Mouse (Mus musculus) Muller cell, postnatal 12 days (primary cell): Measurements from ENCODE around the gene Myb.
A peak's percentile ranks its signal among the peaks of the same experiment; 100 is the strongest.

Experiments
- DNase-seq: peaks from one replicate; pipeline ENCODE4 v3.0.0-alpha.2; 2015; ENCODE audit errors: inconsistent ontology term

The Myb gene

DNA sequence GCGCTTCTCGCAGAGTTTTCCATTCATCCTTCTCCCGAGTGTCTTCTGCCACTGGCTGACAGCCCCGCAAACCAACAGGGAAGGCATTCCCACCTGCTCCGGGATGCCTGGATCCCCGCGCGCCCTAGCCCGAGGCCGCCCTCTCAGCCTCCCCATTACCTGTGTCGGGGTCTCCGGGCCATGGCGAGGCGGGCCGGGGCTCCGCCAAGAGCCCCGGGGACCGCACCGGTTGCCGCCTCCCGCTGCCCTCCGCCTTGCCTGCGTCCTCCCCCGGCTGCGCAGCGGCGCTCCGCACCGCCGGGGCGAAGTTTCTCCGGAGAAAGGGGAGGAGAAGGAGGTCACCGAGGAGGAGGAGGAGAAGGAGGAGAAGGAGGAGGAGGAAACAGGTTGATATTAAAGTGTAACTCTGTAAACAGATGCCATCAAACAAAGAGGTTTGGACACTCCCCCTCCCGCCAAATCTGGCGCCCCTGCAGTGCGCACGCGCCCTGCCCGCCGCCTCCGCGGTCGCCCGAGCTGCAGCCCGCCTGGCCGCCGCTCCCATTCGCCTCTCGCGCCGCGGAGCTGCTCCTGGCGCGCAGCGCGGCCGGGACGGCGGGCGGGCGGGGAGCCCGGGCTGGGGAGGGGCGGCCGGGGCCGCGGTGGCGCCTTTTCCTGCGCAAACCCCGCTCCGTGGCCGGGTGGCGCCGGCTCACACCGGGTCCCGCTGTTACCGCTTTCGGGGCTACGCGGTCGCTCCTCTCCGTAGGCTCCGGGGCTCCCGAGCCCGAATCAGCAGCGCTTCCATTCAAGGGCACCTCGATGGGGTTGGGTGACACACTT is at the start of gene Myb:
Gene Myb, minus strand, starts transcription at position 448 of the 822 bp plus-strand sequence.
- DNase-seq = peak; percentile 86

DNA sequence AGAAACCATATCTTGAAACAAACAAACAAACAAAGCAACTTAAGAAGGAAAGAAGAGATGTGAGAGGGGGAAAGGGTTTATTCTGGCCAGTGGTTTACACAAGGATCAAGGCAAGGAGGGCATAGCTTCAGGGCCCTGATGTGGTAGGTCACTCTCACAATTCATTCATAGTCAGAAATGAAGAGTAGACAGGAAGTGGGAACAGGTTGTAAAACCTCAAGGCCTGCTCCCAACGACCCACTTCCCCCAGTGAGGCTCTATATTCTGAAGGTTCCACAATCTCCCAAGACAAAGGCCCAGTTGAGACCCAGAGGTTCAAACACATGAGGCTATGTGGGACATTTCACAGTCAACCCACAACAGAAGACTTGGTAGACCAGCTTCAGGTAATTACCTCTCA is 46.6 kb upstream of the Myb start:
- DNase-seq = no peak

DNA sequence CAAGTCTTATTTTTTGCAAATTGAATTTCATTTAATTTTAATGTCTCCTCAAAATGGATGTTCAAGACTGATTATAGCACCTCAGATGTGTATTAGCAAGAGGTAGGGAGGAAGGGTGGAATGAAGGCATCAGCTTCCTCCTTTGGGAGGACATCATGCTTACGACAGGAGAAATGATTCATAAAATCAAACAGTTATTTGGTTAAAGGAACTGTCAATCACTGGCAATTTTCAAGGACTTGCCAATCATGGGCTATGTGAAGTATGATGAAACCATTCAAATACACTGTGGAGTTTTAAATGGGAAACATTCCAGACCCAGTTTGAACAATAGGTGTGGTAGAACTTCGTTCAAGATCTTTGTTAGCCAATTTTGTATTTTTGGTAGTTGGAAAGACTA is 45.4 kb upstream of the Myb start:
- DNase-seq = no peak

DNA sequence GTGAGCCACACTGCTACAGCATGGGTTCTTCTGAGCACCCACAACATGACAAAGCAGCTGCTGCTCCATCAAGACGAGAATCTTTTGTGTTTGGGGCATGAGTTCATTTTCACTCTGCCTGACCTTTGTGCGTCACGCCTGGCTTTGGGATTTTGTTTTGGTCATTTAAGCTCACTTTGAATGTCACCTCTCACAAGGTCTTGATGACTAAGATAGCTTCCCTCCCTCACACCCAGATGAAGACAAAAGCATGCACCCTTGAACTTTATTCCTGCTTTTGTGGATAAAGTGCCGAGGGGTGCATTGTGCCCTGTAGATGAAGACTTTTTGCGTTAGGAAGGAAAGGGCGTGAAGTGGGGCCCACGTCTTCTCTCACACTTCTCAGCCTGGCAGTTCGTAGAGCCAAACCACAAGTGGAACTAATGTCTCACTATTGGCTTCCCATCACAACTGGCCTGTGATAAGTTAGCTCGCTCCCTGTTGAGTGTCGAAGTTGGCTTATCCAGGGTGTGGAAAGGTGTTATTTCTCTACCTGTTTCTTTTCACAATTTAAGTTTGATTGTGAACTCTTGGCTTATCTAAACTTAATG is 43.8 kb upstream of the Myb start:
- DNase-seq = no peak

DNA sequence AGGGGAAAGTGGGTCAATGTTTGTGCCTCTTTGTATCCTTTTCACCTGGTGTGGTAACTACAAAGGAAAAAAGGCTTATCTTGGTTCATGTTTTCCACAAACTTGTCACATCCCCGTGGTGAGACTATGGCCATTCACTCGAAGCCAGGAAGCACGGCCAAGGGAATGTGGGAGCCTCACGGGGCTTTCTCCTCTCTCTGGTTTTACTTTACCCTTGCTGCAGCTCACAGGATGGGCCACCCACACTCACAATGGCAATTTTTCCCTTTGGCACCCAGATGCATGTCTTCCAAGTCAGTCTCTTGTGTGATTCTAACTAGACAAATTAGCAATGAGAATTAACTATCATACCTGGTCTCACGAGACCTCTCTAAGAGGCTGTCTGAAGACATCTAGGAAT is 43.1 kb upstream of the Myb start:
- DNase-seq = no peak

DNA sequence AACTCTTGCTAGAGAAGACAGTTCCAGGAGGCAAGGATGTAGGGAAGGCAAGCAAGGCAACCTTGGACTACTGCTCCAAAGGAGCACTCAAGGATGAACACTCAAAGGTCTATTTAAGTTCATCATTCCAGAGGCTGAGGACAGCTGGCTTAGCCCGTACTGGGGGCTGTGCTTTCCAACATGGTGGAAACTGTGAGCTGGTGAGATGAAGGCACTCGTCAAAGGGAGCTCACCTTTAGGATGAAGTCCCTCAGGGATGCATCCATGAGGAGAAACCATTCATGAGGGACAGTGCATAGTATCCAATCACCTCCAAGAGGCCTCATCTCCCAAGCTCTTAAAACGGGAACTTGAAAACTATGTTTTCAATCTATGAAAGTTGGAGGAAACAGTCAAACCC is 42.7 kb upstream of the Myb start:
- DNase-seq = no peak

DNA sequence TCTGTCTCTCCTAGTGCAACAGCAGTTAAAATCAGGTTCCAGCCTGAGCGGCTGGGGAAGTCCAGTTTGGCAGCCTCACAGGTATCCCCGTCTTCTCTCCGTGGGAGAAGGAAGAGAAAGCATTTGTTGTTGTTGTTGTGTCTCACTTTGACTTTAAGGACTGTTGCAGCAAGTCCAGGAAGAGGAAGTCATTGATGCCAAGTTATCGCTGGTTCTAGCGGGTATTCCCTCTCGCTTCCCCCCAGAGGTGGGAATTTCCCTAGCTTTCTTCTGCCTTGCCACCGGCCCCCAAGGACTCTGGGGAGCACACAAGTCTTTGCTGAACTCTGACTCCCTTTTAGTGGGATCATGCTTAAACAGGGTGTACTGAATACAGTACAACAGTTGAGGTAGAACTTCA is 40.0 kb upstream of the Myb start:
- no peak for DNase-seq

DNA sequence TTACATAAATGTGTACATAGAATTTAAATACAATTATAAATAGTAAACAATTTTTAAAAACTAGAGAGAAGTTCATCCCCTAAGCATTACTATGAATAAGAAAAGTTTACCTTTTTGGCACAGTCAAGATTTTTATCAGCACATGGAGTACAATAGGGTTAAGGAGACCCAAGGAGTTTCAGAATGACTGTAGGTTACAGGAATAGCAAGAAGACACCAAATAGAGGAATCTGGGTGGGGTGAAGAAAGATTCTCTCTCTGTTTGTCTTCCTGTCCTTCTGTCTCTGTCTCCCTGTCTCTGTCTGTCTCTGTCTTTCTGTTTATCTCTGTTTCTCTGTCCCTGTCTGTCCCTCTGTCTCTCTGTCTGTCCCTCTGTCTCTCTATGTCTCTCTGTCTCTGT is 39.5 kb upstream of the Myb start:
- no peak for DNase-seq

DNA sequence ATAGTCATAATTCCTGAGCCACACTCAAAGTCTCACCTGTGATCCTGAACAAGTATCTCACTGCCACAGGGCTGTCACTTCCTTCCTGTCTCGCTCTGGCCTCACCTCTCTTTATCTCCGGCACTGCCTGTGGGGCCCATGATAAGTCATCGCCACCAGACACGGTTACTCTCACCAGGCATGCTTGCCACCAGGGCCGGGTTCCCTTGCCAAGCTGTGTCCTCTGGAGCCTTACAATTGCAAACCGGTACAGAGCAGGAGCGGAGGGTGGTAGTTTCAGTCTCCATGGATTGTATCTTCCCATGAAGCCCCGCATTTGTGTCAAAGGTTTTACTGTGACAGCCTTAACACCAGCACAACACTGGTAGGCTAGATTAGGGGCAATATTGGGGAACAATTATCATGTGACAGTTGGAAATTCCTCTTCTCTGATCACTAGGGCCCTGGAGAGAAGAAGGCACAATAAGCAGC is 35.9 kb upstream of the Myb start:
- no peak for DNase-seq

DNA sequence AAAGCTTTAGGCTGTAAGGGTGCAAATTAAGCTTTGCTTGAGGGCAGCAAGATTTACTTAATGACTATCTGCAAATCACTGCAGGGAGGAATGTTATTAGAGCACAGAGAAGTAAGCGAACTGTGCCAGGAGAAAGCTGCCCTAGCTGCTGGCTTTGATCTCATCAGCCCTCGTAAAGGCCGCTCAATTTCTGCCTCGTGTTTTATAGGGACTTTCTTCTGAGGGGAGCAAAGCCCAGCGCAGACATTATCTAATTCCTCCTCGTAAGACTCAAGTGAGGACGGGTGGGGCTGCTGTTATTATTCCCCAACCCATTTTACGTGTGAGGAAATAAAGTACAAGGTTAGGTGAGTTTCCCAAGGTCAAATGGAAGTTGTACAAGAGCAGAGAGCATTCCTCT is 34.8 kb upstream of the Myb start:
- no peak for DNase-seq

DNA sequence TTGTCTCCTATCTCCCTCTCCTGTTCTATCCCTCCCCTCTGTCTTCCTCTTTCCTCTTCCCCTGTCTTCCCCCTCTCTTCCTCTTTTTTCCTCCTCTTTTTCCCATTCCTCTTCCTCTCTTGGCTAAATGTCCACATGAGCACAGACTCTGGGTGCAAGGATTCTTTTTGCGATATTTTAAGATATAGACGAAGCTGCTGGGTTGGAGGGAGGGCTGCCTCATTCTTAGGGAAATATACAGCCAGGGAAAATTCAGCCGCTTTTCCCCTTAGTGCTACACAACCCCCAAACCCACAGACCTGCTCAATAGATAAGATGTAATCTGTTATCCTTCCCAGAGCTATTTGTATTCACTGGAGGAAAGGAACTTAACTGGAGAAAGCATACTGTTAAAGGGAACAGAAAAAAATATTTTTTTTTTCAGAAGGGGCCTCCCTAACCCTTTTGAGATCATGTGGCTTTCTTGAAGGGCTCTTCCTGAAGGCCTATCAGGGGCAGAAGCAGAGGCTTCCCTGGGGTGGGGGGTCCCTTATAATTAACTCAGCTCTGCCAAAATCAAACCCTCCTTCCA is 33.2 kb upstream of the Myb start:
- DNase-seq = no peak

DNA sequence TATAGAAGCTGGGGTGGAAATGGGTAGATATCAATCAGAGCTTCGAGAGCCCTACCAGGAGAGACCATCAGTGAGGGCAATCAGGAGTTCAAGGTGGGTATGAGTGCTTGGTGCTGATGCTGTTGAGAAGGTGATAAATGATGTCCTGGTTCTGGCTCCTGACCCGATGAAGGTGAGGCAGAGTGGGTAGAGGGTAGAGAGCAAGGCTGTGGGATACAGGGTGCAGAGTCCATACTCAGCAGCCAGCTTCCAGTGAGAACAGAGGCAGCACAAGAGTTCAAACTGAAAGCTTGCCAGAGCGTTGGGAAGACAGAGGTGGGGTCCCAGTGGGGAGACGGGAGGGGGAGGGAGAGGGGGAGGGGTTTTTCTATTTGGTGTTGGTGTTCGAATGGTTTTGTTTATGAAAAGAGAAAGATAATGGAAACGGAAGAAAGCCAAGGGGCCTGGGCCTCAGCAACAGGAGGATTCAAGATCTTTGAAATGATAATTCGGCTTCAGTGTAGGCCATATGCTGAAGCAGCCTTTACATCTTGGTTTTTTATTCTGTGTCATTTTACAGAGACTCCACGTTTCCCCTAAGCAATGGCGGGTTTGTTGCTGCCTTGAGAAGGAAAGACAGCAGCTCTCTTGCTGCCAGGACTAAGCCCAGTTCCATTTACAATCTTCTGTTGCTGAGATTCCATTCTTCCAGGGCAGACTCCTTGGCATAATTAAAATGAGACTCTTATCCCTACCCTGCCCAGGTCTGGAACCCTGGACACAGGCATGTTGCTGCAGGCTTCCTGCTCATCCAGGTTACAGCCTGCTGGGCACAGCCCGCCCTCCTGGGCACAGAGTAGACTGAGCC is 32.5 kb upstream of the Myb start:
- no peak for DNase-seq

DNA sequence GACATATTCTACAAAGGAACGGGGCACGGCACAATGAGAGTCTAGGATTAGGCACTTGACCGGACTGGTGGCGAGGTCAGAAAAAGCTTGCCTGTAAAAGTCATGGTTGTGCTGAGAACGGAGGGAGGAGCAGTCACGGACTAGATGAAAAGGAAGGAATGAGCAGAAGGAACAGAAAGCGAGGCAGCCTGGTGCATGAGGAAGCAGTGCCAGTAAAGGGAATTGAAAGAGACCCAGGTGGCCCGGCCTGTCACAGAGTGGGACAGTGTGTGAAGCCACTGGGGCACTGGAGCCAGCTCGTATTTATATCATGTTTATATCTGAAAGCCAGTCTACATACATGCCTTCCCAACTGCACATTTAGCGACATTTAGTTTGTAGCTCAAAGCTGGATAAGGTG is 31.7 kb upstream of the Myb start:
- no peak for DNase-seq

DNA sequence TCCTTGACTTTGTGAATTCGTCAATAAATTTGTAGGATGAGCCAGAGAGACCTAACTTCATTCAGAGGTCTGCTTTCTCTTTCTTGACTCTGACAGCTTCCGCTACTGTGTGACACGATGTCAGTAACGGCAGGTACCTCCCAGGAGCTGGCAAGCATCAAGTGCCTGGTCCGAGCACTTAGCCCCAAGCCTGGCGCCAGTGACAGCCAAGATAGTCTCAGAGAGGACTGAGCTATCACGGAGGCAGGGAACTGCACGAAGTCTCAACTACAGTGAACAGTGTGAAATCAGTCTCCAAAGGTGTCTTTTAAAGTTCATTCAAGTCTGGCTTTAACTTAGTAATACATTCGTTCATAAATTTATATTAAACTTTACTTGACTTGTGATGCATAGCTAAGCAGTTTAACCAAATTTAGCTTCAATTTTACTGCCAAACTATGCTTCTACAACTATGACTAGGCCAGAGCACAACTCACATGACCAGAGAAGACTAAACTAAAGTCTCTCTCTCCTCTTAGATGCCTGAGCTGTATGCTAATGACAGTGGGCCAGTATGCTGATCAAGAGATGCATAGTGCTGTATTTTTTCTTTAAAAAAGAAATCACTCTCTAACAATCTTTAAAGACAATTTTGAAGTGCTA is 29.1 kb upstream of the Myb start:
- DNase-seq = no peak

DNA sequence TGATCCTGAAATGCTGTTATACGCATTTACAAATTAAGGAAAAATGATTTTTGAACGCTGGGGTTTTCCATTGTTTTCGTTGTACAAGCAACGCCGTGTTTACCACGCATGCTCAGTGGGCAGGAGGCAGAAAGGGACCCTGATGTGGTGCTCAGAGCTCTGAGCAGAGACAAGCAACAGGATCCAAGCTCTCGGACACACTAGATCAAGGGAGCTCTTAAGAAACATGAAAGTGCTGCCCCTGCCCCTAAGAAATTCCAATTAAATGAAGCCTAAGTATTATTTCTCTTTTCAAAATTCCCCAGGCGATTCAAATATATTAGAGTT is 28.5 kb upstream of the Myb start:
- no peak for DNase-seq

DNA sequence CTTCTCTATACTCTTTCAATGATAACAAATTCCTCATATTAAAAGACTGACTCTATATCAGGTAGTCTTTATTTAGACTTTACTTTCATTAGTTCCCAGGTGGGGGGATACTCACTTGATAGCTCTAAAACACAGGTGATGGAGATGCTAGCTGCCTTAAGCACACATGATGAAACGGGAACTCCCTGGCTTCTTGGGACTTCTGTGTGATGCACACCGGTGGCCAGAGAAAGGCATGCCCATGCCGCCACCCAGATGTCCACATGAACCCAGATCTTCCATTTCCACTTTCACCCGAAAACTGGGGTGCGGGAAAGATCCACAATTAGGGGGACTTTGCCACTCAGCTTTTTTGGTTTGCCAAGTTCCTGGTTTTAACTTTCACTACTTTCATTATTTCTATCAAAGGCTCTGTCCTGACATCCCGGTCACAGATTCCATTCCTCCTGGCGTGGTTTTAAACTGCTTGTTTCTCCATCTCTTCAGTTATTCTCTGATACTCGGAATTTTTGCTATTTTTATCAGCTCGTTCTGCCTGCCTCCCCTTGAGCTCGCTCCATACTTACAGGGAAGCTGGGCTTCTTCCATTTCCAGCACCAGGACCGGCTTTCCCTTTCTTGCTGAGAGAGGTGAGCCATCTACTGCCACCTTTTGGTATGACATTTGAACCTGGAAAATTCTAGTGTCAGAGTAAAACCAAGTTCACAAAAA is 27.9 kb upstream of the Myb start:
- peak; percentile 69 for DNase-seq

DNA sequence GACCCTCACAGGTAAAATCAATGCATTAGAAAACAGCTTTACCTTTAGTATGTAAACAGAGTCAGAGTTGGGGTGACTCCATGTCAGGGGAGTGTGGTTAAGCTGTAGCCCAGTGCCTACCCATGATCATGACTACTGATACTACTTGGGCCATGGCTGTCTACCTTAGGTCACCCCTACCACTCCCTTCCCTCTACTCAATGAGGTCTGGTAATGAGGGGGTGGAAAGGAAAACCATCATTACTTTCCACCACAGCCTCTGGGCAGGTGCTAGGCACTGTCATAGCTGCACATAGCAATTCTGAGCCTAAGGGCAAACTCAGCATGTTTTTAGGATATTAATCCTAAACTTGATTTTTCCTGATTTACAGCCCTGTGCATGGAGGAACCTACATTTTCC is 27.1 kb upstream of the Myb start:
- no peak for DNase-seq

DNA sequence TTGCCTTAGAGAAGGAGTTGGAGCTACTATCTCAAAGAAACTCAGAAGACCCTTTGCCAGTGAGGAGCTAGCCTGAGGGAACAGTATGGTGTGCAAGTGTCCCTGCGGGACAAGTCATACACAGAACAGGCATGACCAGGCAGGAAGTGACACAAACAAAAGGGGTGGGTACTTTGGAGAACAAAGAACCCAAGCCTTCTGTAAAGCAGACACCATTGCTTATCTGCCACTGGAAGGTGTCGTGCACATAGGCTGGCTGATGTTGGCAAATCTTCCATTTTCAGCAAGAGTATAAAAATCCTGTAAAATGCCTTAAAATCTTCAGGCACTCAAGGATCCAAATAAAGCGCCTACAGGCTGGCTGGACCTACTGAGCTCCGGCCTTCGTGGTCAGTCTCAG is 25.9 kb upstream of the Myb start:
- no peak for DNase-seq

DNA sequence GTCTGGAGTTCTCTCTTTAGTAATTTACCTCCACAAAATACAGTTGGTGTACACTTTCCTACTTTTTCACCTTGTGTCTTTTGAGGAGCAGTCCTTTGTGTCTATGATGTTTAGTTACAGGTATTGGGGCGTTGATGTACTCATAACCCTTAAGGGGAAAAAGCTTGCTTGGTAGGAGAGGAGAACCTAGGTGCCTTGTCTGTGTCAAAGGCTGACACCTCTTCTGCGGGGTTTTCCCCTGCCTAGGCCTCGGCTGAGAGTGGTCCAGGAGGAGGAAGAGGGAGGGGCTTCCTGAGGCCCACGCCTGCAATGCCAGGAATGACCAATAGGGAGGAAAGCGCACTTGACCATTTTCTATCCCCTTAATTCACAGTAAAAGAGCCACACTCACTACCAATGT is 17.9 kb upstream of the Myb start:
- DNase-seq = no peak

DNA sequence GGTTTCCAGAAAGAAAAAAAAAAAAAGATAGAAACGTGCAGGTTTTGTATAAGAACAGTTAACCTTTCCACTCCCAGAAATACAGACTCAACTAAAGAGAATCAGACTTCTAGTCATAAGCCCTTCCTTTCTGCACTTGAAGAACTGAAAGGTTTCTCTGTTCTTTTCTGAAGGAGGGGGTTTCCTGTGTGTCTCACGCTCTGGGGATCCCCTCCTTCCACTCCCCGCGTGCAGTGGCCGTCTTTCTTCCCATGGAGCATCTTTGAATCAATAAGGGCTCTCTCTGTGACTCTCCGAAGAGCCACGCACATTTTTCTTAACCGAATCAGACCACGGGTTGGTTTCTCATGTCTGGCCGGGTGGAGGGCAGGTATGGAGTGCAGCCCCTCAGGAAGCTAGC is 17.5 kb upstream of the Myb start:
- DNase-seq = no peak

DNA sequence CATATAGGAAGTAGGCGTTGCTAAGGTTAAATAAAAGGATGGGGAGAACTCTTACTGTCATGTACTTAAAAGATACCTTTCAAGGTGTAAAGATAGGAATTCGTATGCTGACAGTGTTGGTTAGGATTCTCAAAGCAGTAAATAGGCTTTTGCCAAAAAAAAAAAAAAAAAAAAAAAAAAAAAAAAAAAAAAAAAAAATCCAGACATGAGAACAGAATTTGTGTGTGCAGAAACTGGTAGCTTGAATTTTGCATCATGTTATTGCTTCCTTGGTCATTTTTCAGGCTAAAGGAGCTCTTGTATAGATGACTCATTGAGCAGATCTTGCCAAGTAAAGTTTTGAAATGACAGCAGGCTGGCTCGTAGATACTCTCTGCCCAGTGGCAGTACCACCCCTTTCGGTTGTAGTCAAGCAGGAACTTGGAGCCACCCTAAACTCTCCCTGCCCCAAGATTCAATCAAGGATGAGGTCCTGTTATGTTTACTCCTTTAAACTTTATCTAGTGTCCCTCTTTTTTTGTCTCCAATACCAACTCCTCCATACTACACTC is 11.9 kb upstream of the Myb start:
- peak; percentile 65 for DNase-seq
